Mouse (Mus musculus) liver, postnatal 0 days (tissue): Measurements from ENCODE around the gene Vmn1r55. TPM values are rescaled to one million over a fixed set of nuclear protein-coding genes. Genes with fewer than 3 reads are reported as not detected.
"Not testable (repeated sequence)": the region's sequence is repeated elsewhere in the genome, so short reads cannot be mapped to it uniquely, and the experiment has no call there.

Source experiments
- ATAC-seq: fragments of 200-750 bp; cut with Nextera tagmentation; 2 replicates; pipeline ENCODE4 v1.8.0; 2017; ENCODE audit warnings: mild to moderate bottlenecking, moderate library complexity
- DNase-seq: peaks from one replicate; pipeline ENCODE4 v3.0.0-alpha.2; 2016
- H3K27ac ChIP-seq: fragments of 300-500 bp; sonication (generic); 2 replicates; pipeline ENCODE4 v1.5.1; 2014; ENCODE audit warnings: antibody characterized with exemption, moderate library complexity, mild to moderate bottlenecking, low read depth
- H3K27me3 ChIP-seq: fragments of 300-500 bp; sonication (generic); 2 replicates; pipeline ENCODE4 v1.6.1; 2014; ENCODE audit warnings: low read length, control low read depth, mixed read lengths; ENCODE audit not compliant: insufficient read depth
- H3K36me3 ChIP-seq: fragments of 300-500 bp; sonication (generic); replicated peaks from 2 replicates; pipeline ENCODE4 v1.6.1; 2014; ENCODE audit warnings: mild to moderate bottlenecking, control low read depth, low read length, moderate library complexity, mixed read lengths; ENCODE audit not compliant: insufficient read depth
- H3K4me1 ChIP-seq: fragments of 300-500 bp; sonication (generic); 2 replicates; pipeline ENCODE4 v1.6.1; 2014; ENCODE audit warnings: antibody characterized with exemption, mild to moderate bottlenecking, control low read depth; ENCODE audit not compliant: insufficient read depth
- H3K4me2 ChIP-seq: fragments of 300-500 bp; sonication (generic); 2 replicates; pipeline ENCODE4 v1.6.1; 2014; ENCODE audit warnings: low read depth, mild to moderate bottlenecking, low read length, moderate library complexity, mixed read lengths
- H3K4me3 ChIP-seq: fragments of 300-500 bp; sonication (generic); 2 replicates; pipeline ENCODE4 v1.5.1; 2014; ENCODE audit warnings: low read depth, low read length
- H3K9ac ChIP-seq: fragments of 300-500 bp; sonication (generic); replicated peaks from 2 replicates; pipeline ENCODE4 v1.6.1; 2014; ENCODE audit warnings: mild to moderate bottlenecking, moderate library complexity
- H3K9me3 ChIP-seq: fragments of 300-500 bp; sonication (generic); 2 replicates; pipeline ENCODE4 v1.6.1; 2016; ENCODE audit warnings: mild to moderate bottlenecking, control low read depth, low read length, mixed read lengths
- CTCF ChIP-seq: sonication (generic); IDR thresholded peaks from 2 replicates; pipeline ENCODE4 v1.5.1; 2016; ENCODE audit warnings: antibody characterized with exemption, low read depth
- EP300 ChIP-seq: IDR thresholded peaks from 2 replicates; pipeline ENCODE4 v1.6.1; 2016; ENCODE audit warnings: antibody characterized with exemption, low read depth, mild to moderate bottlenecking
- WGBS: fragments of 180-500 bp; shearing (Covaris S2); extraction: QIAGEN DNeasy Blood & Tissue Kit; methylation state at CpG from one replicate; pipeline ENCODE4 v1.1.7; 2014; ENCODE audit not compliant: insufficient replicate concordance; 5-methylcytosine and 5-hydroxymethylcytosine counted together
- polyA plus RNA-seq: library from polyadenylated mRNA; unstranded; fragments of >200 nt; fragmentation: Nextera tagmentation; extraction: Ambion mirVana; gene quantifications from 2 replicates; pipeline ENCODE4 v1.2.1, GENCODE M21; 2015

The Vmn1r55 gene
- polyA plus RNA-seq, 1 experiment from 2014 or later = not detected

- Histone ChIP-seq H3K4me2 (no peak overlapping the region), H3K4me1 (peaks cover 34% of the 10 kb centered on the region), H3K9ac (no peak overlapping the region), H3K9me3 (no peaks in the 10 kb centered on the region), H3K27ac (no peak overlapping the region), H3K36me3 (peaks cover 55% of the 10 kb centered on the region), H3K27me3 (no peaks in the 10 kb centered on the region), H3K4me3 (no peak overlapping the region)
- no peak for TF ChIP-seq CTCF
- no peak for TF ChIP-seq EP300
- no peak for DNase-seq
- WGBS = 53% methylated on average over 1 of the region's 1 CpGs
- no peak for ATAC-seq
Observed at GRCm38 (mm10) chr7:5085512-5085911, 64.0 kb downstream of the Vmn1r55 start.

- Histone ChIP-seq H3K4me2 (peak overlapping the region; percentile 8), H3K9ac (0 out of 2 replicates have a peak overlapping the region, but pooled peaks have one; percentile 33)
- ATAC-seq = no peak
Observed at GRCm38 (mm10) chr7:5083325-5084105, 66.0 kb downstream of the Vmn1r55 start.

GRCm38 (mm10) chr7:5081939-5082338 lies 67.5 kb downstream of the Vmn1r55 start:
- 81% methylated on average over 2 of the region's 2 CpGs for WGBS
- no peaks in the 10 kb centered on the region for H3K9me3 ChIP-seq
- H3K4me2 ChIP-seq = peak overlapping the region; percentile 84
- H3K4me3 ChIP-seq = peak overlapping the region; percentile 90
- ATAC-seq (no peak), DNase-seq (no peak)
- H3K27ac ChIP-seq = peak overlapping the region; percentile 98
- H3K27me3 ChIP-seq = no peaks in the 10 kb centered on the region
- H3K4me1 ChIP-seq = peaks cover 36% of the 10 kb centered on the region
- H3K9ac ChIP-seq = peak overlapping the region; percentile 96
- TF ChIP-seq EP300 = no peak
- no peak for TF ChIP-seq CTCF
- H3K36me3 ChIP-seq = peaks cover 55% of the 10 kb centered on the region

More at GRCm38 (mm10) chr7:5083325-5084105, 66.0 kb downstream of the Vmn1r55 start:
- no peak for DNase-seq
- Histone ChIP-seq H3K36me3 (peaks cover 48% of the 10 kb centered on the region), H3K27ac (peak overlapping the region; percentile 56), H3K9me3 (no peaks in the 10 kb centered on the region), H3K27me3 (no peaks in the 10 kb centered on the region), H3K4me3 (no peak overlapping the region), H3K4me1 (peaks cover 36% of the 10 kb centered on the region)
- no peak for TF ChIP-seq CTCF
- TF ChIP-seq EP300 = no peak
- 73% methylated on average over 18 of the region's 18 CpGs for WGBS

- DNase-seq (no peak), ATAC-seq (peak; percentile 11)
- Histone ChIP-seq H3K4me2 (peak overlapping the region; percentile 84), H3K27me3 (no peaks in the 10 kb centered on the region), H3K4me1 (peaks cover 38% of the 10 kb centered on the region), H3K27ac (peak overlapping the region; percentile 98), H3K4me3 (peak overlapping the region; percentile 90), H3K36me3 (peaks cover 56% of the 10 kb centered on the region), H3K9ac (peak overlapping the region; percentile 96), H3K9me3 (no peaks in the 10 kb centered on the region)
- WGBS = 21% methylated on average over 6 of the region's 6 CpGs
- TF ChIP-seq CTCF = peak; percentile 42
- peak; percentile 82 for TF ChIP-seq EP300
Observed at GRCm38 (mm10) chr7:5081241-5081640, 68.2 kb downstream of the Vmn1r55 start.

GRCm38 (mm10) chr7:5080815-5081214 lies 68.7 kb downstream of the Vmn1r55 start:
- Histone ChIP-seq H3K36me3 (peaks cover 55% of the 10 kb centered on the region), H3K4me3 (peak overlapping the region; percentile 90), H3K27ac (peak overlapping the region; percentile 98), H3K9me3 (no peaks in the 10 kb centered on the region), H3K9ac (peak overlapping the region; percentile 96), H3K4me2 (peak overlapping the region; percentile 84), H3K27me3 (no peaks in the 10 kb centered on the region), H3K4me1 (peaks cover 39% of the 10 kb centered on the region)
- ATAC-seq = no peak
- no peak for DNase-seq
- WGBS = 10% methylated on average over 6 of the region's 6 CpGs
- TF ChIP-seq EP300 (no peak), CTCF (no peak)

- peaks cover 51% of the 10 kb centered on the region for H3K36me3 ChIP-seq
- WGBS = 1% methylated on average over 80 of the region's 81 CpGs
- H3K4me3 ChIP-seq = peak within 1 kb of the TSS; percentile 90
- peak within 1 kb of the TSS; percentile 96 for H3K9ac ChIP-seq
- no peaks in the 10 kb centered on the region for H3K27me3 ChIP-seq
- no peak for TF ChIP-seq CTCF
- peak; percentile 40; the same call in 1 of the 2 replicates for TF ChIP-seq EP300
- ATAC-seq (peak; percentile 94), DNase-seq (peak; percentile 98)
- peak within 1 kb of the TSS; percentile 98 for H3K27ac ChIP-seq
- peaks cover 38% of the 10 kb centered on the region for H3K4me1 ChIP-seq
- H3K9me3 ChIP-seq = no peaks in the 10 kb centered on the region
- H3K4me2 ChIP-seq = peak within 1 kb of the TSS; percentile 84
Observed at GRCm38 (mm10) chr7:5080010-5080751, 69.3 kb downstream of the Vmn1r55 start, which contains the start of gene Epn1. Epn1 (plus strand) TSS chr7:5080235.

- H3K4me2 ChIP-seq = peak overlapping the region; percentile 84
- peak overlapping the region; percentile 96 for H3K9ac ChIP-seq
- peak overlapping the region; percentile 90 for H3K4me3 ChIP-seq
- H3K9me3 ChIP-seq, H3K27me3 ChIP-seq, DNase-seq: not testable (repeated sequence)
- peak; percentile 0; the same call in 1 of the 2 replicates for ATAC-seq
- peaks cover 51% of the 10 kb centered on the region for H3K36me3 ChIP-seq
- 29% methylated on average over 8 of the region's 13 CpGs for WGBS
- H3K27ac ChIP-seq = peak overlapping the region; percentile 98
- H3K4me1 ChIP-seq = peaks cover 34% of the 10 kb centered on the region
Observed at GRCm38 (mm10) chr7:5079365-5080009, 70.0 kb downstream of the Vmn1r55 start.
